Mouse (Mus musculus) midbrain, embryonic 10.5 days (tissue): Measurements from ENCODE around the gene Art2b. TPM values are rescaled to one million over a fixed set of nuclear protein-coding genes. Genes with fewer than 3 reads are reported as not detected.
"Not testable (repeated sequence)": the region's sequence is repeated elsewhere in the genome, so short reads cannot be mapped to it uniquely, and the experiment has no call there.

Source experiments
- DNase-seq: peaks from one replicate; pipeline ENCODE4 v3.0.0-alpha.2; 2017; ENCODE audit warnings: low spot score
- H3K27ac ChIP-seq: fragments of 300-500 bp; sonication (generic); replicated peaks from 2 replicates; pipeline ENCODE4 v1.5.1; 2016; ENCODE audit warnings: mild to moderate bottlenecking
- H3K27me3 ChIP-seq: fragments of 300-500 bp; sonication (generic); 2 replicates; pipeline ENCODE4 v1.6.1; 2016; ENCODE audit warnings: low read depth, mild to moderate bottlenecking; ENCODE audit not compliant: poor library complexity, severe bottlenecking
- H3K36me3 ChIP-seq: fragments of 300-500 bp; sonication (generic); 2 replicates; pipeline ENCODE4 v1.6.1; 2016; ENCODE audit warnings: mild to moderate bottlenecking, moderate library complexity
- H3K4me1 ChIP-seq: fragments of 300-500 bp; sonication (generic); 2 replicates; pipeline ENCODE4 v1.6.1; 2016
- H3K4me3 ChIP-seq: fragments of 300-500 bp; sonication (generic); 2 replicates; pipeline ENCODE4 v1.5.1; 2016; ENCODE audit warnings: mild to moderate bottlenecking, moderate library complexity
- H3K9me3 ChIP-seq: fragments of 300-500 bp; sonication (generic); replicated peaks from 2 replicates; pipeline ENCODE4 v1.6.1; 2016; ENCODE audit warnings: mild to moderate bottlenecking
- WGBS: fragments of 180-500 bp; shearing (Covaris S2); methylation state at CpG from one replicate; pipeline ENCODE4 v1.1.7; 2016; 5-methylcytosine and 5-hydroxymethylcytosine counted together
- polyA plus RNA-seq: library from polyadenylated mRNA; unstranded; fragments of >200 nt; fragmentation: Nextera tagmentation; extraction: Ambion mirVana; gene quantifications from 2 replicates; pipeline ENCODE4 v1.2.1, GENCODE M21; 2016

Art2b gene
- polyA plus RNA-seq, 1 experiment from 2014 or later, result not detected

GRCm38 (mm10) chr7:101612786-101613527 is 27.6 kb upstream of the Art2b start:
- H3K9me3 ChIP-seq, DNase-seq, H3K4me1 ChIP-seq, H3K4me3 ChIP-seq, H3K36me3 ChIP-seq, H3K27ac ChIP-seq, H3K27me3 ChIP-seq: not testable (repeated sequence)
- 85% methylated on average over 8 of the region's 8 CpGs for WGBS

- Histone ChIP-seq H3K4me3 (no peak overlapping the region), H3K4me1 (no peaks in the 10 kb centered on the region), H3K27ac (no peak overlapping the region), H3K27me3 (no peaks in the 10 kb centered on the region), H3K36me3 (no peaks in the 10 kb centered on the region), H3K9me3 (no peaks in the 10 kb centered on the region)
- WGBS, result 75% methylated on average over 6 of the region's 6 CpGs
- DNase-seq, result no peak
Observed at GRCm38 (mm10) chr7:101607845-101608244, 22.4 kb upstream of the Art2b start.

GRCm38 (mm10) chr7:101600406-101600805 is 15.0 kb upstream of the Art2b start:
- H3K9me3 ChIP-seq, result no peaks in the 10 kb centered on the region
- no peak overlapping the region for H3K4me3 ChIP-seq
- H3K4me1 ChIP-seq, result no peaks in the 10 kb centered on the region
- whole genome bisulfite sequencing, result 95% methylated on average over 1 of the region's 1 CpGs
- no peaks in the 10 kb centered on the region for H3K27me3 ChIP-seq
- DNase-seq, result no peak
- H3K36me3 ChIP-seq, result no peaks in the 10 kb centered on the region
- no peak overlapping the region for H3K27ac ChIP-seq

GRCm38 (mm10) chr7:101598482-101598881 is 13.1 kb upstream of the Art2b start:
- 72% methylated on average over 2 of the region's 2 CpGs for WGBS

GRCm38 (mm10) chr7:101594969-101595368 is 9.6 kb upstream of the Art2b start:
- Histone ChIP-seq H3K4me1 (no peaks in the 10 kb centered on the region), H3K4me3 (no peak overlapping the region), H3K36me3 (no peaks in the 10 kb centered on the region), H3K27me3 (no peaks in the 10 kb centered on the region), H3K9me3 (no peaks in the 10 kb centered on the region), H3K27ac (no peak overlapping the region)
- DNase-seq, result no peak
- 92% methylated on average over 2 of the region's 2 CpGs for WGBS

More at GRCm38 (mm10) chr7:101598482-101598881, 13.1 kb upstream of the Art2b start:
- DNase-seq, result no peak
- Histone ChIP-seq H3K27me3 (no peaks in the 10 kb centered on the region), H3K4me1 (no peaks in the 10 kb centered on the region), H3K9me3 (no peaks in the 10 kb centered on the region), H3K27ac (no peak overlapping the region), H3K36me3 (no peaks in the 10 kb centered on the region), H3K4me3 (no peak overlapping the region)

- H3K4me3 ChIP-seq, H3K4me1 ChIP-seq, H3K36me3 ChIP-seq, H3K27me3 ChIP-seq, DNase-seq, H3K9me3 ChIP-seq, H3K27ac ChIP-seq: not testable (repeated sequence)
- 69% methylated on average over 6 of the region's 6 CpGs for WGBS
Observed at GRCm38 (mm10) chr7:101584271-101584670, 1.1 kb downstream of the Art2b start.

- H3K36me3 ChIP-seq, result no peaks in the 10 kb centered on the region
- no peaks in the 10 kb centered on the region for H3K27me3 ChIP-seq
- no peak overlapping the region for H3K4me3 ChIP-seq
- H3K4me1 ChIP-seq, result no peaks in the 10 kb centered on the region
- WGBS, result 87% methylated on average over 7 of the region's 7 CpGs
- DNase-seq, result no peak
- 0 out of 2 replicates have a peak, but pooled peaks cover 5% of the 10 kb centered on the region for H3K9me3 ChIP-seq
- H3K27ac ChIP-seq, result no peak overlapping the region
Observed at GRCm38 (mm10) chr7:101582012-101582411, 3.4 kb downstream of the Art2b start.

GRCm38 (mm10) chr7:101580863-101581262 is 4.5 kb downstream of the Art2b start:
- 93% methylated on average over 3 of the region's 3 CpGs for WGBS
- H3K36me3 ChIP-seq, DNase-seq, H3K27ac ChIP-seq, H3K27me3 ChIP-seq, H3K4me1 ChIP-seq, H3K4me3 ChIP-seq, H3K9me3 ChIP-seq: not testable (repeated sequence)

- Histone ChIP-seq H3K9me3 (0 out of 2 replicates have a peak, but pooled peaks cover 6% of the 10 kb centered on the region), H3K36me3 (no peaks in the 10 kb centered on the region), H3K27me3 (no peaks in the 10 kb centered on the region), H3K4me1 (no peaks in the 10 kb centered on the region), H3K4me3 (no peak overlapping the region), H3K27ac (no peak overlapping the region)
- no peak for DNase-seq
- WGBS, result 61% methylated on average over 3 of the region's 3 CpGs
Observed at GRCm38 (mm10) chr7:101574413-101574812, 11.0 kb downstream of the Art2b start.

GRCm38 (mm10) chr7:101573636-101574035 is 11.8 kb downstream of the Art2b start:
- not testable (repeated sequence) for H3K27ac ChIP-seq, H3K4me3 ChIP-seq, H3K4me1 ChIP-seq, H3K9me3 ChIP-seq, H3K36me3 ChIP-seq, H3K27me3 ChIP-seq, DNase-seq
- 90% methylated on average over 12 of the region's 12 CpGs for WGBS

- DNase-seq, result no peak
- H3K27me3 ChIP-seq, result no peaks in the 10 kb centered on the region
- WGBS, result 93% methylated on average over 2 of the region's 2 CpGs
- H3K4me1 ChIP-seq, result no peaks in the 10 kb centered on the region
- no peak overlapping the region for H3K27ac ChIP-seq
- H3K9me3 ChIP-seq, result no peaks in the 10 kb centered on the region
- H3K36me3 ChIP-seq, result no peaks in the 10 kb centered on the region
- no peak overlapping the region for H3K4me3 ChIP-seq
Observed at GRCm38 (mm10) chr7:101564086-101564485, 21.3 kb downstream of the Art2b start.

- not testable (repeated sequence) for H3K27ac ChIP-seq, H3K4me1 ChIP-seq, H3K9me3 ChIP-seq, H3K4me3 ChIP-seq, H3K36me3 ChIP-seq, DNase-seq, H3K27me3 ChIP-seq
- WGBS, result 77% methylated on average over 5 of the region's 5 CpGs
Observed at GRCm38 (mm10) chr7:101559393-101559792, 26.0 kb downstream of the Art2b start.

GRCm38 (mm10) chr7:101557391-101557790 is 28.0 kb downstream of the Art2b start:
- H3K4me3 ChIP-seq, result no peak overlapping the region
- no peaks in the 10 kb centered on the region for H3K9me3 ChIP-seq
- H3K4me1 ChIP-seq, result no peaks in the 10 kb centered on the region
- no peak for DNase-seq
- WGBS, result 75% methylated on average over 1 of the region's 1 CpGs
- no peaks in the 10 kb centered on the region for H3K27me3 ChIP-seq
- no peak overlapping the region for H3K27ac ChIP-seq
- H3K36me3 ChIP-seq, result no peaks in the 10 kb centered on the region
